Mouse (Mus musculus) megakaryocyte, adult 5-6 weeks (primary cell): ENCODE data around the gene Mvb12a. TPM values are rescaled to one million over a fixed set of nuclear protein-coding genes. Genes with fewer than 3 reads are reported as not detected.

Source experiments
- ATAC-seq: 2 replicates; pipeline ENCODE4 v1.8.0; 2016; ENCODE audit warnings: mild to moderate bottlenecking, inconsistent platforms; ENCODE audit not compliant: poor library complexity, severe bottlenecking
- total RNA-seq, 2 experiments: library from RNA; stranded (forward) in 1 of 2; stranded (reverse) in 1 of 2; fragments of 153-499, 151-499 nt in 1 of 2; fragments of 221-1000, 200-1000 nt in 1 of 2; gene quantifications; 2 replicates each; pipeline versions ENCODE4 v1.2.3 to v1.2.4; 2015 to 2017

The Mvb12a gene
- total RNA-seq, 2 experiments from 2014 or later: 48.5 to 68.8 TPM

GRCm38 (mm10) chr8:71560765-71561164 lies 18.0 kb downstream of the Mvb12a start:
- no peak for ATAC-seq

GRCm38 (mm10) chr8:71561401-71561800 lies 18.7 kb downstream of the Mvb12a start:
- ATAC-seq: peak; percentile 67

GRCm38 (mm10) chr8:71562751-71563150 lies 20.0 kb downstream of the Mvb12a start:
- ATAC-seq: peak; percentile 83

- no peak for ATAC-seq
Observed at GRCm38 (mm10) chr8:71563992-71564391, 21.3 kb downstream of the Mvb12a start.

- ATAC-seq: no peak
Observed at GRCm38 (mm10) chr8:71566501-71566900, 23.8 kb downstream of the Mvb12a start, which contains the start of gene Nxnl1. Gene Nxnl1, minus strand, starts transcription at chr8:71566601.

GRCm38 (mm10) chr8:71567587-71567986 lies 24.9 kb downstream of the Mvb12a start:
- ATAC-seq: no peak

GRCm38 (mm10) chr8:71568387-71568937 lies 25.7 kb downstream of the Mvb12a start, which contains the start of gene Slc27a1:
Gene Slc27a1, plus strand, starts transcription at chr8:71568882.
- ATAC-seq: peak; percentile 31; the same call in 1 of the 2 replicates

GRCm38 (mm10) chr8:71568941-71569340 lies 26.2 kb downstream of the Mvb12a start:
- ATAC-seq: no peak

GRCm38 (mm10) chr8:71569366-71570290 lies 26.9 kb downstream of the Mvb12a start:
- ATAC-seq: peak; percentile 53

GRCm38 (mm10) chr8:71570291-71570954 lies 27.7 kb downstream of the Mvb12a start:
- peak; percentile 77 for ATAC-seq

- ATAC-seq: no peak
Observed at GRCm38 (mm10) chr8:71572077-71572476, 29.4 kb downstream of the Mvb12a start.

- no peak for ATAC-seq
Observed at GRCm38 (mm10) chr8:71572847-71573633, 30.3 kb downstream of the Mvb12a start.

GRCm38 (mm10) chr8:71574426-71574825 lies 31.7 kb downstream of the Mvb12a start:
- no peak for ATAC-seq

GRCm38 (mm10) chr8:71575020-71575419 lies 32.3 kb downstream of the Mvb12a start:
- no peak for ATAC-seq

- ATAC-seq: no peak
Observed at GRCm38 (mm10) chr8:71577856-71578387, 35.2 kb downstream of the Mvb12a start.

GRCm38 (mm10) chr8:71579009-71579408 lies 36.3 kb downstream of the Mvb12a start:
- ATAC-seq: no peak

- no peak for ATAC-seq
Observed at GRCm38 (mm10) chr8:71579476-71579875, 36.8 kb downstream of the Mvb12a start.

- ATAC-seq: no peak
Observed at GRCm38 (mm10) chr8:71580201-71580600, 37.5 kb downstream of the Mvb12a start.

GRCm38 (mm10) chr8:71586891-71587290 lies 44.2 kb downstream of the Mvb12a start:
- ATAC-seq: peak; percentile 50

GRCm38 (mm10) chr8:71588762-71589161 lies 46.0 kb downstream of the Mvb12a start:
- no peak for ATAC-seq
